Mouse (Mus musculus) splenic B cell, adult 2 months (primary cell): Measurements from ENCODE around the gene Sh2d4b.

Source experiments
- DNase-seq: peaks from one replicate; pipeline ENCODE4 v3.0.0-alpha.2; 2011; ENCODE audit warnings: low read depth, low spot score
- H3K27me3 ChIP-seq: 2 replicates; pipeline ENCODE4 v1.6.1; 2012; ENCODE audit warnings: mild to moderate bottlenecking, low read length, moderate library complexity, mixed read lengths; ENCODE audit not compliant: control insufficient read depth, poor library complexity, insufficient read depth, severe bottlenecking
- H3K36me3 ChIP-seq: 2 replicates; pipeline ENCODE4 v1.6.1; 2012; ENCODE audit warnings: mild to moderate bottlenecking, low read length, moderate library complexity, mixed read lengths; ENCODE audit not compliant: control insufficient read depth, poor library complexity, insufficient read depth, severe bottlenecking

Gene Sh2d4b

DNA sequence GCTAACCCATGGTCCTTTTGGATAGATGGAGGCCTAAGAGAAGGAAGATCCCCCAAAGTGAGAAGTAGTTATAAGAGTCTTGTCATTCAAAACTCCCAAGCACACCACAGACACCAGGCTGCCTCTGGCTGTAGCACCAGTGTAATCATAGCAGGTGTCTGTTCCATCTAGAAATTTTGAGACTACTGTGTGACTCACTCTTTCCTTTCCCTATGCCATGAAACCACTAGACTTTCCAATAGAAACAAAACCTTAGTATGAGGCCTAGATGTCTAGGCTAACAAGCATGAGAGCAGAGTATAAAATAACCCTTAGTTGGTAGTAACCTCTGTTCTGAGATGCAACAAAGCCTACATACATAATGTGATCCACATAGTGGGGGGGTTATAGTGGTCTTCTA lies 55.7 kb downstream of the Sh2d4b start:
- no peak for DNase-seq
- no peaks in the 10 kb centered on the region for H3K27me3 ChIP-seq
- no peaks in the 10 kb centered on the region for H3K36me3 ChIP-seq

DNA sequence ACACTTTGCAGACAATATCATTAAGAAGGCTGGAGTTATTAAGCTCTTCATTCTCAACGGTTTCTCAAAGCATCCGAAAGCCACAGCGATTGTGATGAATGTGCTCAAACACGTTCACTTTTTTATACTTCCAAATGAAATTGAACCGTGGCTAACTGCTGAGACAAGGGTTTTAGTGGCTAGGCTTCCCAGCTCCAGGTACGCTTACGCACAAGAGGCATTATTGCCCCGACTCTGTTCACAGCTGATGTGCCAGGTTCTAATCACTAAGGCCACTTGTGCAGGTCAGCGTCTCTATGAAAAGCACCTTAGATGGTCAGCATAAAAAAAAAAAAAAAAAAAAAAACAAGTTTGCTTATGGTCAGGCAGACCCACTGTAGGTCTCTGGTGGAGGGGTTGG lies 62.6 kb downstream of the Sh2d4b start:
- H3K36me3 ChIP-seq: no peaks in the 10 kb centered on the region
- no peaks in the 10 kb centered on the region for H3K27me3 ChIP-seq
- no peak for DNase-seq

DNA sequence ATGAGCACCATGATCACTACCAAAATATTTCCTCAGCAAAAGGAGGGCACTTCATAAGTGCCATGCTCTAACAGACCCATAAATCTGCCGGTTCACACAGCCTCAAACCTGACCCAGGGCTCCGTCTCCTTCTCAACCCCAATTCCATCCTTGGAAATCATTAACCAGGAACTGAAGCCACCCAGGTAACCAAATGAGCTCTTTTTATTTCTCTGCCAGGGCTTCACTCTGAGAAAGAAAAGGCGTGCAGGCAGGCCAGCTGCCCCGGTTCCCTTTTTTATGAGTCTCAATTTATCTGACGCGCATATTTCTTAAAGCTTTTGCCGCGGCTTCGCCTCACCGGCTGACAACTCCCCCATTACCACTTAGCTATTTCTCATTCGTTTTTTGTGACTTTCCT lies 63.0 kb downstream of the Sh2d4b start:
- Histone ChIP-seq H3K27me3 (no peaks in the 10 kb centered on the region), H3K36me3 (no peaks in the 10 kb centered on the region)
- no peak for DNase-seq

DNA sequence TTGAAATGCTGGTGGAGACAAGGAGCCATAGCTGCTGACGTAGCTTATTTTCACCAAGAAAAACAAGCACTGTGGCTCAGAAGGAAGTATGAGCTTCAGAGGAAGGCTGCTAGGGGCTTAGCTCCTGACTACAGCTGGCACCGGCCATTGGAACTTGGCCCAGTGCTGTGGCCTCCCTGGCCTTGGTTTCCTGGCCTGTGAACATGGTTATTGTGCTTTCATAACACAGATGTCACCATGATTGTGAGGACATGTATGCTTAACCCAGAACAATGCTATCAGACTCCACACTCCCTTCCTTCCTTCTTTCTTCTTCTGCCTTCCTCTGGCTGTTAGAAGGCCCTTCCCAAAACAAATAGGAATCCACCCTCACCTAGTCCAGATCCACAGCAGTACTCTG lies 75.0 kb downstream of the Sh2d4b start:
- H3K27me3 ChIP-seq: no peaks in the 10 kb centered on the region
- no peak for DNase-seq

DNA sequence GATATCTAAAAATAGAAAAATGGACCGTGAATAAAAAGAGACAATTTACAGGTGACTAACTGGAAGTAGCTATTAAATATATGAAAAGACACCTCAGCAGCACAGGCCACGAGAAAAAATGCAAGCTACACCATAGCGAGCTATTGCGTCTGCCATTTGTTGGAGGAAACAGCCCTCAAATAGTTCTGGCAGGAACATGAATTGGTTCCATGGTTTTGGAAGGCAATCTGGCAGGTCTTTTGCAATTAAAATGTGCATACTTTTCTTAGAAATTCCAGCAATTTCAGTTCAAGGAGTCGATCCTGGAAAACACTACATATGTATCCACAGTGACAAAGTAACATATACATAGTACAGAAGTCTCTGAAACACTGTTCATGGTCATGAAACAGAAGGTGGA lies 76.4 kb downstream of the Sh2d4b start:
- Histone ChIP-seq H3K36me3 (no peaks in the 10 kb centered on the region), H3K27me3 (no peaks in the 10 kb centered on the region)
- no peak for DNase-seq

More for the DNA sequence above, 75.0 kb downstream of the Sh2d4b start:
- H3K36me3 ChIP-seq: no peaks in the 10 kb centered on the region

DNA sequence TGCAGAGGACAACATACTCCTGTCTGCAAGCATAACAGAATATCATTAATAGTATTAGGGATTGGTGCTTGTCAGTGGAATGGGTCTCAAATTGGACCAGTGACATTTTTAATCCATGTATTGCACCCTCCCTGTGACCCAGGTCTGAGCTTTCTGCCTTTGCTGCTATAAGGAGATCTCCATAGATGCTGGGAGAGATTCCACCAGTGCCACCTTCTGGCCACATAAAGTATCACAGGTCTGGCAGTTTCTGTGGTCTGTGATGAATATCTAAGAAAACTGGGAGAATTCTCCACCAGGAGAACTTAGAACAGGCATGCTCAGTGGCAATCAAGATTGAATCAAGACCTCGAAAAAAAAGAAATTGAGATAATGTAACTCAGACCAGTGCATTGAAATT lies 101.5 kb downstream of the Sh2d4b start:
- Histone ChIP-seq H3K27me3 (no peaks in the 10 kb centered on the region), H3K36me3 (no peaks in the 10 kb centered on the region)
- DNase-seq: peak; percentile 16

DNA sequence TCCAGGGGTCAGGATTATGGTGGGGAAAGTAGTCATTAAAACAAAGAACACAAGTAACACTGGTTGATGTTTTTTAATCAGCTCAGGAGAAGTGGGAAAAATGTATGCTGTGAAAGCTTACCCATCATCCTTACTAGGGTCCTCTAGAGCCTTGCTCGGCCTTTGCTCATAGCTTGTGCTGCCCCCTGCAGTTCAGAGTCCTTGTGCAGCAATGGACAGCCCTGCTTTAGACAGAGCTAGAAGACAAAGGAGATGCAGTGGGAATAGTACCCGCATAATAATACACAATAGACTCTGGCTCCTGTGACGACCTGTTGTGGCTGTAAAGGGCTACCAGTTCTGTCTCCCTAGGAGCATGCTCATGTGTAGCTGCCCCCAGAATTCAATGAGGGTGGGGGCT lies 104.0 kb downstream of the Sh2d4b start:
- H3K27me3 ChIP-seq: no peaks in the 10 kb centered on the region
- H3K36me3 ChIP-seq: no peaks in the 10 kb centered on the region
- no peak for DNase-seq

DNA sequence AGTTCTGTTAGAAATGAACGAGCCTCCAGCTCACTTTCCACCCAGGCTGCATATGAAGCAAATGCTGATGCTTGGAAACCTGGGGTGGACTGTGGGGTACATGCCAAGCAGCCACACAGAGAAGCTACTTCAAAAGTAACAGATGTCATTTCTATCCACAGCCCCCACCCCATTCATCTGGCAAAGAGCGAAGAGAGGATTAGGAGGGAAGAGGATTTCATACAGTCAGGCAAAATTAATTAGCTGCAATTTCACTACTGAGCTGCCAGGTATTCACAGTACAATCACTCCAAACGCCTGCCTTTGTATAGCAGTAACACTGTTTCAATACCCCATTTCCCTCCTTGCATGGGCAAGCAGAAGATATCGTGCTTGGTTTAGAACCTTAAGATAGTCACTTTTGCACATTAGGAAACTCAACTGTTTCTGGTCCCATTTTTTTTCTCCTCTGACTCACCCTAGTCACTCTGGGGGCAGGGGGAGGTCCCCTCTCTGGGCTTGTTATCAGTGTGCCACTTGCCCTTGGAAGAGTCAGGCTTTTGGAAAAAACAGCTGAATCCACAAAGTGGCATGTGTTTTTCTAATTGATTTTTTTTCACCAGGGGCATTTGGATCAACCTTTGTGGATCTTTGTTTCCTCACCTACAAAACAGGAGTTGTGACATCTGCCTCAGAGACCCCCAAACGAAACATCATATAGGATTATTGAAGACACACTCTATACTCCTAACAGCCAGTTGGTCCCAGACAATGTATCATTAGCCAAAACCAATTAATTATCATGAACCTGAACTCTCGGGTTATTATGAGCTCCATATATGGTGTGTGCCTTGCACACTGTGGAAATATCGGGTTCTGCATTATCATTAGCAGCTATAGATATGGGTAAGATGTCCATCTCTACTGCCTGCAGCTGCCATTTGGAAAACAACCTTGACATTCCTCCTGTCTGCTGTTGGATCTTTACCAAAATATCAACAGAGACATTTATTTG lies 123.7 kb downstream of the Sh2d4b start:
- no peaks in the 10 kb centered on the region for H3K27me3 ChIP-seq
- DNase-seq: no peak
- no peaks in the 10 kb centered on the region for H3K36me3 ChIP-seq
